Mouse (Mus musculus): ENCODE measurements around the gene Zfp619.
"Not testable (repeated sequence)": the region's sequence is repeated elsewhere in the genome, so short reads cannot be mapped to it uniquely, and the experiment has no call there.

DNA sequence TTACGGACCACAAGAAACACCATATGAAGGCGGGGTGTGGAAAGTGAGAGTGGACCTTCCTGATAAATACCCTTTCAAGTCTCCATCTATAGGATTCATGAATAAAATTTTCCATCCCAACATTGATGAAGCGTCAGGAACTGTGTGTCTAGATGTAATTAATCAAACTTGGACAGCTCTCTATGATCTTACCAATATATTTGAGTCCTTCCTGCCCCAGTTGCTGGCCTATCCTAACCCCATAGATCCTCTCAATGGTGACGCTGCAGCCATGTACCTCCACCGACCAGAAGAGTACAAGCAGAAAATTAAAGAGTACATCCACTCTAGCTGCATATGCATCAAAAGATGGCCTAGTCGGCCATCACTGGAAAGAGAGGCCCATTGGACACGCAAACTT is 71.5 kb downstream of the Zfp619 start:
- not testable (repeated sequence) for TF ChIP-seq ZKSCAN1 (IDR thresholded peaks at IDR 0.05; ENCODE audit: low read depth, low read length); POLR2A (IDR thresholded peaks at IDR 0.05; ENCODE audit: control insufficient read depth in 1 of 2, insufficient read depth in 1 of 2, low read depth in 1 of 2, low read length in 2 of 2, poor library complexity in 1 of 2); EP300 (IDR thresholded peaks at IDR 0.05; ENCODE audit: low read depth in 1 of 2, low read length in 2 of 2); CTCF (IDR thresholded peaks at IDR 0.05 in 2 of 3, conservative IDR thresholded peaks at IDR 0.05 in 1 of 3; ENCODE audit: control insufficient read depth in 1 of 3, insufficient read depth in 1 of 3, low read depth in 2 of 3, low read length in 3 of 3, poor library complexity in 1 of 3, severe bottlenecking in 1 of 3); MXI1 (IDR thresholded peaks at IDR 0.05; ENCODE audit: low read depth, low read length); TBP (IDR thresholded peaks at IDR 0.05; ENCODE audit: low read depth, low read length); ZC3H11A (IDR thresholded peaks at IDR 0.05; ENCODE audit: low read depth, low read length); NRF1 (IDR thresholded peaks at IDR 0.05; ENCODE audit: insufficient read depth, low read depth, low read length, poor library complexity, severe bottlenecking); MYC (IDR thresholded peaks at IDR 0.05; ENCODE audit: low read depth, low read length)
